Mouse (Mus musculus): Measurements from ENCODE around the gene Apbb1ip. TPM values are rescaled to one million over a fixed set of nuclear protein-coding genes. Genes with fewer than 3 reads are reported as not detected.

The Apbb1ip gene
- polyA plus RNA-seq, 1 experiment: 45.2 TPM

- H3K4me3 ChIP-seq (ENCODE audit: control insufficient read depth, insufficient read depth, low read length): peak overlapping the region; percentile 29
- WGBS: under 1% methylated on average over 38 of the region's 38 CpGs
- H3K27ac ChIP-seq (ENCODE audit: control insufficient read depth, insufficient read depth, low read length): no peak overlapping the region
- H3K36me3 ChIP-seq (ENCODE audit: control insufficient read depth, insufficient read depth, low read length): no peaks in the 10 kb centered on the region
- DNase-seq: peak; percentile 64
- no peaks in the 10 kb centered on the region for H3K27me3 ChIP-seq (ENCODE audit: control insufficient read depth, insufficient read depth, low read length)
- TF ChIP-seq POLR2A (IDR thresholded peaks at IDR 0.05; ENCODE audit: control insufficient read depth, extremely low read depth, insufficient read depth, low read length, poor library complexity): no peak
- no peak for TF ChIP-seq CTCF (IDR thresholded peaks at IDR 0.05; ENCODE audit: borderline replicate concordance, control insufficient read depth, extremely low read depth, insufficient read depth, low read length, poor library complexity)
- H3K4me1 ChIP-seq (replicated peaks; ENCODE audit: control insufficient read depth, insufficient read depth, low read length): 0 out of 2 replicates have a peak, but pooled peaks cover 2% of the 10 kb centered on the region
These were observed 29.7 kb upstream of the Apbb1ip start for GRCm38 (mm10) chr2:22744121-22744761.

- no peaks in the 10 kb centered on the region for H3K27me3 ChIP-seq (ENCODE audit: control insufficient read depth, insufficient read depth, low read length)
- TF ChIP-seq POLR2A (IDR thresholded peaks at IDR 0.05; ENCODE audit: control insufficient read depth, extremely low read depth, insufficient read depth, low read length, poor library complexity): no peak
- no peak for TF ChIP-seq CTCF (IDR thresholded peaks at IDR 0.05; ENCODE audit: borderline replicate concordance, control insufficient read depth, extremely low read depth, insufficient read depth, low read length, poor library complexity)
- H3K36me3 ChIP-seq (ENCODE audit: control insufficient read depth, insufficient read depth, low read length): no peaks in the 10 kb centered on the region
- no peak overlapping the region for H3K4me3 ChIP-seq (ENCODE audit: control insufficient read depth, insufficient read depth, low read length)
- H3K4me1 ChIP-seq (replicated peaks; ENCODE audit: control insufficient read depth, insufficient read depth, low read length): 0 out of 2 replicates have a peak, but pooled peaks cover 2% of the 10 kb centered on the region
- no peak for DNase-seq
- H3K27ac ChIP-seq (ENCODE audit: control insufficient read depth, insufficient read depth, low read length): no peak overlapping the region
- 30% methylated on average over 19 of the region's 19 CpGs for WGBS
These were observed 29.0 kb upstream of the Apbb1ip start for GRCm38 (mm10) chr2:22744876-22745275.

- no peak overlapping the region for H3K4me3 ChIP-seq (ENCODE audit: control insufficient read depth, insufficient read depth, low read length)
- no peak for DNase-seq
- H3K36me3 ChIP-seq (ENCODE audit: control insufficient read depth, insufficient read depth, low read length): no peaks in the 10 kb centered on the region
- H3K4me1 ChIP-seq (replicated peaks; ENCODE audit: control insufficient read depth, insufficient read depth, low read length): 0 out of 2 replicates have a peak, but pooled peaks cover 2% of the 10 kb centered on the region
- TF ChIP-seq POLR2A (IDR thresholded peaks at IDR 0.05; ENCODE audit: control insufficient read depth, extremely low read depth, insufficient read depth, low read length, poor library complexity) (no peak), CTCF (IDR thresholded peaks at IDR 0.05; ENCODE audit: borderline replicate concordance, control insufficient read depth, extremely low read depth, insufficient read depth, low read length, poor library complexity) (no peak)
- no peak overlapping the region for H3K27ac ChIP-seq (ENCODE audit: control insufficient read depth, insufficient read depth, low read length)
- H3K27me3 ChIP-seq (ENCODE audit: control insufficient read depth, insufficient read depth, low read length): no peaks in the 10 kb centered on the region
These were observed 27.1 kb upstream of the Apbb1ip start for GRCm38 (mm10) chr2:22746785-22747184.

GRCm38 (mm10) chr2:22747941-22748340, 26.0 kb upstream of the Apbb1ip start:
- no peak overlapping the region for H3K27ac ChIP-seq (ENCODE audit: control insufficient read depth, insufficient read depth, low read length)

GRCm38 (mm10) chr2:22749761-22750160, 24.1 kb upstream of the Apbb1ip start:
- DNase-seq: no peak
- Histone ChIP-seq H3K27ac (ENCODE audit: control insufficient read depth, insufficient read depth, low read length) (no peak overlapping the region), H3K27me3 (ENCODE audit: control insufficient read depth, insufficient read depth, low read length) (no peaks in the 10 kb centered on the region), H3K4me3 (ENCODE audit: control insufficient read depth, insufficient read depth, low read length) (no peak overlapping the region), H3K36me3 (ENCODE audit: control insufficient read depth, insufficient read depth, low read length) (no peaks in the 10 kb centered on the region), H3K4me1 (replicated peaks; ENCODE audit: control insufficient read depth, insufficient read depth, low read length) (no peaks in the 10 kb centered on the region)
- 83% methylated on average over 3 of the region's 3 CpGs for WGBS
- TF ChIP-seq CTCF (IDR thresholded peaks at IDR 0.05; ENCODE audit: borderline replicate concordance, control insufficient read depth, extremely low read depth, insufficient read depth, low read length, poor library complexity): no peak
- no peak for TF ChIP-seq POLR2A (IDR thresholded peaks at IDR 0.05; ENCODE audit: control insufficient read depth, extremely low read depth, insufficient read depth, low read length, poor library complexity)

More at GRCm38 (mm10) chr2:22747941-22748340, 26.0 kb upstream of the Apbb1ip start:
- Histone ChIP-seq H3K4me3 (ENCODE audit: control insufficient read depth, insufficient read depth, low read length) (no peak overlapping the region), H3K36me3 (ENCODE audit: control insufficient read depth, insufficient read depth, low read length) (no peaks in the 10 kb centered on the region), H3K27me3 (ENCODE audit: control insufficient read depth, insufficient read depth, low read length) (no peaks in the 10 kb centered on the region), H3K4me1 (replicated peaks; ENCODE audit: control insufficient read depth, insufficient read depth, low read length) (0 out of 2 replicates have a peak, but pooled peaks cover 2% of the 10 kb centered on the region)
- TF ChIP-seq CTCF (IDR thresholded peaks at IDR 0.05; ENCODE audit: borderline replicate concordance, control insufficient read depth, extremely low read depth, insufficient read depth, low read length, poor library complexity) (no peak), POLR2A (IDR thresholded peaks at IDR 0.05; ENCODE audit: control insufficient read depth, extremely low read depth, insufficient read depth, low read length, poor library complexity) (no peak)
- DNase-seq: no peak

GRCm38 (mm10) chr2:22752492-22752891, 21.4 kb upstream of the Apbb1ip start:
- no peaks in the 10 kb centered on the region for H3K36me3 ChIP-seq (ENCODE audit: control insufficient read depth, insufficient read depth, low read length)
- no peaks in the 10 kb centered on the region for H3K27me3 ChIP-seq (ENCODE audit: control insufficient read depth, insufficient read depth, low read length)
- WGBS: 21% methylated on average over 4 of the region's 4 CpGs
- no peaks in the 10 kb centered on the region for H3K4me1 ChIP-seq (replicated peaks; ENCODE audit: control insufficient read depth, insufficient read depth, low read length)
- H3K27ac ChIP-seq (ENCODE audit: control insufficient read depth, insufficient read depth, low read length): no peak overlapping the region
- H3K4me3 ChIP-seq (ENCODE audit: control insufficient read depth, insufficient read depth, low read length): no peak overlapping the region
- no peak for TF ChIP-seq POLR2A (IDR thresholded peaks at IDR 0.05; ENCODE audit: control insufficient read depth, extremely low read depth, insufficient read depth, low read length, poor library complexity)
- TF ChIP-seq CTCF (IDR thresholded peaks at IDR 0.05; ENCODE audit: borderline replicate concordance, control insufficient read depth, extremely low read depth, insufficient read depth, low read length, poor library complexity): no peak
- no peak for DNase-seq
